Mouse (Mus musculus) left cerebral cortex, adult 9 months (tissue): ENCODE results near the gene Ppm1n.
A peak's percentile ranks its signal among the peaks of the same experiment; 100 is the strongest.

Experiments used
- DNase-seq, 2 experiments: peaks; one replicate each; pipeline ENCODE4 v3.0.0; 2022; ENCODE audit warnings: low spot score in 2 of 2

Gene Ppm1n

DNA sequence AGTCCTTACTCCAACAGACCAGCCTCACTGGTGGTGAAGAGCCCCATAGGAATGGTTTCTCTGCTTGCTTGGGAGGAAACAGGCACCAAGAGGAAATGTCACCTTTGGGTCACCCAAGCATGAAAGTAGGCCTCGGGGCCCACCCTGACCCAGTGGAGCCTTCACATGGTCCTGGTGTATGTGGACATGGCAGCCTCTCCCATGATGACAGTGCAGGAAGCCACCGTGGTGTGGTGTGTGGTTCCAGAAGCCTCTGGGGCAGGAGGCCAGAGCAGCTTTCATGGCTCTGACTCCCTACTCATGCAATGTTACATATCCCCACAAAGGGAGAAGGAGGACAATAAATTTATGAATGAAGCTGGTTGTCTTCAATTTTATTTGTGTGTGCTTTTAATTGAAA, 32.4 kb downstream of the Ppm1n start:
- no peak for DNase-seq

DNA sequence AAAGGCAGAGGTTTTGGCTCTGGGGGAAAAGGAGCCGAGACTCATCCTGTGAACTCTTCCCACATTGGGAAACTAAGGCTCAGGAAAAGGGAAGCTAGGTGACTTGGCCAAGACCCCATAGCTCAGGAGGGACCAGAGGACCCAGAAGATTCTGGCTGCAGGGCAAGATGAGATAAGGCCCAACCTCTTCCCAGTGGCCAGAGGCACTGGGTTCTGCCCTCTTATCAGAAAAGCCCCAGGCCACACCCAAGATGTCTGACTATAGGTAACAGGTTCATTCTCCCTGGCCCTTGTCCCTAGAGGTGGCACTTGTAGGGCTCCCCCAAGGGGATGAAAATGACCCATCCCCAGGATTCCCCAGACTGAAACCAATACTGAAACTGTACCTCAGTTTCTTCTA, 33.0 kb downstream of the Ppm1n start:
- no peak for DNase-seq

DNA sequence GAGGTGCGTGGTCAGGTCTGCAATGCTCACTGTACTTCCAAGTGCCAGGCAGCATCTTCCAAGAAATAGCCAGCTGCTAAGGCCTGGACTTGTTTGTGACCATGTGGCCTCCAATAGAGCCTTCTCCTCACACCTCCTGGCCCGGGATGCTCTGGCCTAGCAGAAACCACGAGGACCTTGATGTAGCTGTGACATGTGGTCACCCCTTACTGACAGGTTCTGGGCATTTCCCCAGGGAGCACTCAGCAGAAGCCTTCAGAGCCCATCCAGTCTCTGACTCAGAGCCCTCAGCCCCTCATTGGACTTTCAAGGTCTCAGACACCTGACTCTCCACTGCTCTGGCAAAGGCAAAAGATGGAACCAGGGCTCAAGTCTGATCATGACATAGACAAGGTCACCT, 34.8 kb downstream of the Ppm1n start:
- no peak for DNase-seq

DNA sequence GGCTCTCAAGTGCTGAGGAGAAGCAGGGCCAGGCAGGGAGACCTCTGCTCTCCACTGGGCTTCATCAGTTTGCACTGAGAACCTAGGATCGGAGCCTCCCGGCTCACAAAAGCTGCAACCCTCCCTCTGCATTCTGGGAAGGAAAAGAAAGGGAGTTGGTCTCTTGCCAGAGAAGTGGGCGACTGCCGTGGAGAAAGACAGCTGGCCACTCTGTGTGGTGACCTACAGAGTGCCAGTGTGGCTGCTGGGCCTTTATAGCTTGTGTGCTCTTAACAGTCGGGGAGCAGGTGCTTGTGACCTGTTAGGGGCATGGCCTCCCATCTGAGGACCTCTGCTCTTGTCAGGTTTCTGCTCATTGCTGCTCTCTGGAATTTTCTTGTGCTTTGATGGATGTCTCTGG, 36.0 kb downstream of the Ppm1n start:
- peak in 1 of 2 experiments; percentile 53 for DNase-seq

DNA sequence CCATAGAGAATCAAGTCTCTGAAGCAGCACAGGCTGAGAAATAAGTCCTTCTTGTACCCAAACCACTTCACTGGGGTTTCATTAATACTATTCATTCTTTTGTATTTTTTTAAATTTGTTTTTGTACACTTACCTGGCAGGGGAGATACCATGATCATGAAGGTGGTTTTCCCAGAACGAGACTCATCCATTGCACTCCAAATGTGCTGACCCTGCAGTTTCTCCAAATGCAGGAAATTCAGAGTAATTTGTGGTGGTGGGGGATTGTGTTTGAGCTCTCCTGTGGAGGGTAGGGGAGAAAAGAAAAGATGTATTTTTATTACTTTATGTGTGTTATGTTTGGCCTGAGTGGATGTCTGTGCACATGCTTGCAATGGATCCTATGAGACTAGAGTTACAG, 37.9 kb downstream of the Ppm1n start:
- no peak for DNase-seq

DNA sequence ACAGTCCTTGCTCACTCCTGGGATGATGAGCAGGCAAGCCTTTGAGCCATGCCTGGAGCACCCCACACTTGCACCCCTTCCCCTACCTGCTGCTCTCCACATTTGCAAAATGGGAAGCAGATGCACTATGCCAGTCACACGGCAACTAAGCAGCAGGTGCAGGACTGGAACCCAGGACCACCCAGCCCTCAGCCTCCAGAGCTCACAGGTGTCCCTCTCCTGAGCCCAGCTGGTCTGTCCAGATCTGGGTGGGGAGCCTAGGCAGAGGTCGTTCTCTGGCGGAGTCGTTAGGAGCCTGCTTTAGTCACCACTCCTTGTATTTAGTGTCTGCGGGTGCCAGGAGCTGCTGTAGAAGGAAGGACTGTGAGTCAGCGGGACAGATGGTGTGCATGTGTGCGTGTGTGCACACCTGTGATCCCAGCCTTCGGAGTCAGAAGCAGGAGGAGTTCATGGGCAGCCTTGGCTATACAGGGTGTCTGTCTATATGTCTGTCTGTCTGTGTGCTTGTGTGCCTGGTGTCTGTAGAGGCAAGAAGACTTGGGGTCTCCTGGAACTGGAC, 38.9 kb downstream of the Ppm1n start:
- DNase-seq, result no peak

DNA sequence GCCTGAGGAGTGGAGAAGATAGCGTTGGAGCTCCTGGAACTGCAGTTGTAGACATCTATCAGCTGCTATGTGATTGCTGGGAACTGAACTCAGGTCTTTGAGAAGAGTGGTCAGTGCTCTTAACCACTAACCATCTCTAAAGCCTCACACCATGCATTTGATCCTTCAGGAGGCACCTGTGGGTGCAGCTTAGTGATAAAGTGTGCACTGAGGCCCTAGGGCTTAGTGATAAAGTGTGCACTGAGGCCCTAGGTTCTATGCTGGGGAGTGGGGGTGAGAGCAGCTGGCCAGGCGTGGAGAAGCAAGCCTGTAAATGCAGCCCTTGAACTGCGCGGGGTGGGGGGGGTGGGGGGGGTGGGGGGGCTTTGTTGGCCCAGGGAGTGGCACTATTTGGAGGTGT, 39.9 kb downstream of the Ppm1n start:
- DNase-seq, result no peak

DNA sequence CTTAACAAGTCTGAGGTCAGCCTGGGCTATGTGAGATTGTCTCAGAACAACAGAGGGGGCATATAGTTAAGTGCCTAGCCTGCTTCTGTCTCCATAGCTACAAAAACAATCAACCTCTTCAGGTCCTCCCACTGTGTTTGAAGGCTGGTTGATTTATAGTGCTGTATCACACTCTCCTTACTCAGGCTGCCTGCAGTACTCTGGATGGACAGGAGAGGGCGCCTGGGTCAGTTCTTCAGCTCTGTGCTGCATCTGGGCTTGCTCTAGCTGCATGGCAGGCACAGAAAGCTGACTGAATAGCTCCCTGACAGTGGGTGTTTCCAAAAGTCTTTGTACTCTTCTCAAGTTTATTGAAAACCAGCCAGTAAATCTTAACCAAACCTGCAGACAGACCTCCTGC, 40.4 kb downstream of the Ppm1n start:
- peak; percentile 66 to 95 for DNase-seq

DNA sequence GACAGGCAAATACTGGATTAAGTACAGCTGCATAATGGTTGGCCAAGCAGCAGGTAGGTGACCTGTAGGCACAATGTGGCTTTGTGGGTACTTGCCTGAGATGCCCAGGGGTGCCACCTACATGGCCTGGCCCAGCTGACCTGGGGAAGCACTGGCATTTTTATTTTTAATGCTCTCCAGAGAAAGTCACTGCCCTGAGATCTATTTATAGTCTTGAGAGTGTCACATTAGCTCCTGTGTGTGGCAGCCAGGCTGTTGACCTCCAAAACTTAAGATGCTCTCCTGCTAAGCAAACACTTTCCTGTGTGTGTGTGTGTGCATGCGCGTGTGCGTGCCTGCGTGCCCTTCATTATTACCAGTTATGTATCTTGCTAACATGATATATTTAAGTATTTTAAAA, 41.5 kb downstream of the Ppm1n start:
- no peak for DNase-seq

DNA sequence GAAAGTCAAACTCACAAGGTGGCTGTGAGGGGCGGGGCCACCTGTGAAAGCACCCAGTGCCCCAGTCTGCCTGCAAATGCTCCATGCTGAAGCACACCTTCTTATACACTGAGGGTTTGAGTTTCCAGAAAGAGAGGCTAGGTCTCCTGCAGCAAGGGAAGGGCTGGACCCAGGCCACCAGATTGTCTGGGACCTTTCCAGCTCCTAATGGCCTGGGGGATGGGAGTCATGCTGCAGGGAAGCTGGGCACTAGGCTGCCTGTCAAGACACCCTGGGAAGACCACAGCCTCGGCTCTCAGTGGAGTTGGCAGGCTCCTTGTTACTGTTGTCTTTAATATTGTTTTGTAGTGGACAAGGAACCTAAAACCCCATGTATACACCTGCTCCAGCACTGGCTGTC, 43.5 kb downstream of the Ppm1n start:
- DNase-seq, result no peak

DNA sequence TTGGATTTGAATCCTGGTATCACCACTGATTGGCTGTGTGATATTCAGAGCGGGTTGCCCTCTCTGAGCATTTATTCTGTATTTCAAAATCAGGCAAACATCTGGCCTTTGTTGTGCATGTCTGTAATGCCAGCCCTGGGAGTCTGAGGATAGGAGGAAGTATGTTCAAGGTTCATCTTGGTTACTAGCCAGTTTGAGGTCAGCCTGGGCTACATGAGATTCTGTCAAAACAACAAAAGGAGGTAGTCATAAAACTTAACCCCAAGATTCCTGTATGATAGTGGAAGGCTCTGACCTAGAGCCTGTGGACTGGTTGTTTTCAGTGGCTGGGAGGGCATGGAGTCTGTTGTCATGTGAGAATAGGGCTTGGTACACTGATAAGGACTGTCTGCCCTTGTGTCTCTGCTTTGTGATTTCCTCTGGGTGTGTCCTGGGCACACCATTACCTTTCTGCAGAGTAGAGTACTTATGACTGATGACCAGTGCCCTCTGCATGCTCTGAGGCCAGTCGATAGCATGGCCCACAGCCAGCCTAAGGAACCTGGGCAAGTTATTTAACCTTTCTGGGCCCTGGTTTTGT, 44.7 kb downstream of the Ppm1n start:
- no peak for DNase-seq

DNA sequence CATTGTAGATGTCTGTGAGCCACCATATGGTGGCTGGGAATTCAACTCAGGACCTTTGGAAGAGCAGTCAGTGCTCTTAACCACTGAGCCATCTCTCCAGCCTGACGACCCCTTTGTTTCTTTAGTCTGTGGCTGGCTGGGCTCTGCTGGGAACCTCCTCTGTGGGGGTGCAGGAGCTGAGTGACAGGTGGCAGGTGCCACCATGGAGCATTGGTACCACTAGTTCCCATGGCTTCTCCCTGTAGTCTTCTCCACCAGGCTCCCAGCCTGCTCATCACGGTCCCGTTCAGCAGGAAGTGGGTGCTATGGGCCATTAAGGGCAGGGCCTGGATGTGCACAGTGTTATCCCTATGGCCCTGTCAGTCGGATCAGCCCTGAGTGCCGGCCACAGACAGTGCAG, 45.2 kb downstream of the Ppm1n start:
- no peak for DNase-seq

DNA sequence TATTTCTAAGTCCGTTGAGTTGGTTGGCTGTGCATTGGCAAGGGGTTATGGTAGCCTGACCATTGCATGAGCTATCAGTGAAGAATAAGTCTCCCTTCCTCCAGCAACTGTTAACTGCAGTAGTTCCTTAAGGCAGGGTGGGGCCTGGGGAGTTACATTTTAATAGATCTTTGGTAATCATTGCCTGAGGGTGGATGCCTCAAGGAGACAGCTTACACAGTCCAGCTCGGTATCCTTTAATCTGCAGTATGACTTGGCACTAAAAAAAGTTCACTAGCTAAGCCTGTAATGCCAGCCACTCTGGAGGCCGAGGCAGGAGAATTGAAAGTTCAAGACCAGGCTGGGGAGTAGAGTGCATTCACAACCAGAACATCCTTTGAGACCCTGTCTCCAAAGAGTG, 48.0 kb downstream of the Ppm1n start:
- no peak for DNase-seq

DNA sequence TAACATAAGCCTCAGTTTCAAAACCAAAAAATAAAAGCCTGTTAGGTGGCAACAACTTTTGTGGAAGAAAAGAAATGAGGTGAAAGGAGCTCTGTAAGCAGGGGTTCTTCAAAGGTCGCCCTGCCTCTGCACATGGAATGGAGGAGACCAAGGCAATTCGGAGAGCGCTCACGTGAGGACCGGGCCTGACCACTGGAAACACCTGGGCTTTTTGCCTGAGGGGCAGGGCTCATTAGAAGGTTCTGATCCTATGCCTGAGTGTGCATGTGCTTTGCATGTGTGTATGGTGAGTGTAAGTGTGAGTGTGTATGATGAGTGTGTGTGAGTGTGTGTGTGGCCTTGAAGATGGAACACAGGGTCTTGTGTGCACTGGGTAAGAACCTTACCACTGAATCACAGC, 49.0 kb downstream of the Ppm1n start:
- DNase-seq, result no peak

DNA sequence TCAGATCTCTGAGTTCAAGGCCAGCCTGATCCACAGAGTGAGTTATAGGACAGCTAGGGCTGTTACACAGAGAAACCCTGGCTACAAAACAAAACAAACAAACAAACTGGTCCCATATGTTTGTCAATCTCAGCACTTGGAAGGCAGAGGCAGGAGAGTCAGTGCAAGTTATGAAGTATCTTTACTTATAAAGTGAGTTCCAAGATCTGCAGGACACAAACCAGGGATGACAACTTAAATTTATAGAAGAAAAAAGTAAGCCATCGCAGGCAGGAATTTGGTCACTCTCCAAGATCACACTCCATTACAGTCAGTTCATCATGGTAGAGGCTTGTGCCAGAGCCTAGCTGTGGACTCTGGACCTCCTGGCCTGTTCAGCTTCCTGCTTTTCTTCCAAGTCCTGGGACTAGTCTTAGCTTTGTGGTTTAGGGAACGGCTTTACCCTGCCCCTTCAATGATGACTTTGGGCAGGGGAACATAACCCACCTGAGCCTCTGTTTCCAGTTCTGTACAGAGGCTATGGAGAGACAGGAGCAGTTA, 49.8 kb downstream of the Ppm1n start:
- no peak for DNase-seq

DNA sequence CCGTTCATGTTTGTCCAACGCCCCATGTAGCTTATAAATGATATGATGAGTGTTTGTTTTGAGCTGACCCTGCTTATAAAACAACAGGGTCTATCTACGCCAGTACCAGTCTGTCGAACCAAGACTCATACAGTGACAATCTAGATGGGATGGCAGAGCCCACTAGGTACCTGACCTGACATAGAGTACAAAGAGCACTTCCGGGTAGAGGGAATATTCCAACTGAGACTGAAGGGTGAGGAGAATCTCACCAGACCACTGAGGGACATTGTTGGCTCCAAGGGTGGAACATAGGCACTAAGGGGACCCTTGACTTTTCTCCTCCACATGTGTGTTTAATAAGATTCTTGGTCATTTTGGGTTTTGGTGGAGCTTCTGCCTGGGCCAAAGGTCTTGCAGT, 50.5 kb downstream of the Ppm1n start:
- DNase-seq, result no peak

DNA sequence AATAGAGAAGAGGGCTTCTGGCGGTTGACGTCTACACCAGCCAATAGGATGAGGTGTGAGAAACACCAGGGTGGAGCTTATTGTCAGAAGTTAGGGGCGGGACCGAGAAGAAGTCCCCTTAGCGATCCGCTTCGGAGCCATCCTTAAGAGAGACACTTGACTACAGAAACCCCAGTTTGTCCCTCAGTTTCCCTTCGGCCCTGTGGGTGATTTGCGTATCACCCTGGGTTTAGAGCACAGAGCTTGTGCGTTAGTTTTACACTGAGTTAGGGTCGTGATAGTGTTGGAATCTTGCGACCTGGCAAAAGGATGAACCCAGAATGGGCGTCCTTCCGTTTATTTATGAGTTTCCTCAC, 51.1 kb downstream of the Ppm1n start:
- DNase-seq, result no peak

DNA sequence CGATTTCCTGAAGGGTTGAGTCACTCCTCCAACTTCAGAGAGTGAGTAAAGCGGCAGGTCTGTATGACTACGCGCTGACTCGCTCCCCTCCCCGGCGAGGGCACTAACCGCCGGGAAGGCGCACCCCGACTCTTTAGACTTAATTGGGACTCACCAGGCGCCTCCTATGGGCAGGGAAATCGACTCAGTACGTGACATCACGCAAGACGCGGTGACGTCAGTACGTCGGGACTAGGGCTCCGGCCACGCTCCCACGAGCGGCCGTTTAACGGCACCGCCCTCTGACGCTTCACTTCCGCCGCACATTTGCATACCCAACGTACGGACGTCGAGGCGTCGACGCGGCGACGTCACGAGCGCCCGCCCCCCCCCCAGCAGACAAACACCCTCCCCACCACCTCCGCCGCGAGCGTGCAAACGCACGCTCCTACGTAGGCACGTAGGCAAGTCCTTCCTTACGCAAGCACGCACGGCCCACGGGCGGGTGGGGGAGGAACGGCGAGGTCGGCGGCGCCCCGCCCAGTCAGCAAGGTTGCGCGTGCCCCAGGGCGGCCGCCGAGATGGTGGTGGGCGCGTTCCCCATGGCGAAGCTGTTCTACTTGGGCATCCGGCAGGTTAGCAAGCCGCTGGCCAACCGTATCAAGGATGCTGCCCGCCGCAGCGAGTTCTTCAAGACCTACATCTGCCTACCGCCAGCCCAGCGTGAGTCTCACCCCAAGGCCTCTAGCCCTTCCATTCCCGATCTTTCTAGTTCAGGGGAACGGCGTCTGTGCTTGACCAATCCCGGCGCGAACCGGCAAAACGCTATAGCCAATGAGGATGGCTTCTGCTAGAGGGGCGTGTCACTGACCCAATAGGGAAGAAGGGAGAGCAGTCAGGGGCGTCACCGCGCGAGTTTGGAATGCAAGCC, 51.7 kb downstream of the Ppm1n start, which contains the start of gene Opa3:
Gene Opa3 (plus strand): TSS at position 452 of the 910 bp plus-strand sequence.
- DNase-seq, result peak; percentile 99 to 100

DNA sequence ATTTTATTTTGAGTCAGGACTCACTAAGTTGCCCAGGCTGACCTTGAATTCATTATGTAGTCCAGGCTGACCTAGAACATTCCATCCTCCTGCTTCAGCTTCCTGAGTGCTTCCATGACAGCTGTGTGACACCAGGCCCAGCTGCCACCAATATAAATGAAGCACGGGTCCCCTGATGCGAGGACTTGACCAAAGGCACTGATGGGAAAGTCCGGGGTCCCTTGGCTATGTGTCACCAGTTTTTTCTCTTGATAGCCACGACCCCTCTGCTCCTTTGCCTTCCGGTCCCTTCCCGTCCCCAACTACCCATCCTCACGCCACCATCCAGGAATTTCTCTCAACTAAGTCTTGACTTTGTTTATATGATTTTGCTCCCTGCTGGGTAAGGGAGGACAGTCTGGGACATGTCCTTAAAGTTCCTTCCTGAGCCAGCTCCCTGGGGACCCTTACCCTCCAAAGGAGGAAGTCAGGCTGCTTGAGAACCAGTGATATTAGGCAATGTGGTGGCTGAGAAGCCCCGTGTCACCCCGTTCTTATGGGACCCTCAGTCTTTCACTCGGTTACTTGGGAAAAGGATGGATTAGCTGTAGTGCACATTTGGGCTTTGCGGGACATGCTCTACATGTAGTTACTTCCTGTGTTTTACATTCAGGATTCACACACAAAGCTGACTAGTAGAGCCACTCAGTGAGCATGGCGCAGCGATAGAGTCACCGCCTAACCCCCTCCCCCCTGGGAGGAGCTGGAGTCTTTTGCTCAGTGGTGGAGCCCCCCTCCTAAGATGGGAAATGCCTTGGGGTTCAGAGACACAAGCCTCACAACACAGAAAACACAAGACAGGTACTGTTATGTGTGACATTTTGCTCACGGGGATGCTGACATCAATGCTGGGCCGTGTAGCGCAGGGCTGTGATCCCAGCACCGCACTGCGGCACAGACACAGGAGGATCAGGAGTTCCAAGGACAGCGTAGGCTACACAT, 52.8 kb downstream of the Ppm1n start:
- DNase-seq, result peak in 1 of 2 experiments; percentile 52
